Mouse (Mus musculus) cerebellum, postnatal 4 days (tissue): ENCODE measurements around the gene Pp2d1.

Source experiments
- DNase-seq, 2 experiments: peaks; one replicate each; pipeline ENCODE4 v3.0.0; 2022; ENCODE audit warnings: low spot score in 2 of 2, mixed read lengths in 1 of 2

Pp2d1 gene

GRCm38 (mm10) chr17:53566161-53566918 is 27.1 kb upstream of the Pp2d1 start, which contains the start of gene Kat2b:
Gene Kat2b, plus strand, starts transcription at chr17:53566861.
- peak in 1 of 2 experiments; percentile 26 for DNase-seq

GRCm38 (mm10) chr17:53564837-53565236 is 25.6 kb upstream of the Pp2d1 start:
- DNase-seq: no peak

DNA sequence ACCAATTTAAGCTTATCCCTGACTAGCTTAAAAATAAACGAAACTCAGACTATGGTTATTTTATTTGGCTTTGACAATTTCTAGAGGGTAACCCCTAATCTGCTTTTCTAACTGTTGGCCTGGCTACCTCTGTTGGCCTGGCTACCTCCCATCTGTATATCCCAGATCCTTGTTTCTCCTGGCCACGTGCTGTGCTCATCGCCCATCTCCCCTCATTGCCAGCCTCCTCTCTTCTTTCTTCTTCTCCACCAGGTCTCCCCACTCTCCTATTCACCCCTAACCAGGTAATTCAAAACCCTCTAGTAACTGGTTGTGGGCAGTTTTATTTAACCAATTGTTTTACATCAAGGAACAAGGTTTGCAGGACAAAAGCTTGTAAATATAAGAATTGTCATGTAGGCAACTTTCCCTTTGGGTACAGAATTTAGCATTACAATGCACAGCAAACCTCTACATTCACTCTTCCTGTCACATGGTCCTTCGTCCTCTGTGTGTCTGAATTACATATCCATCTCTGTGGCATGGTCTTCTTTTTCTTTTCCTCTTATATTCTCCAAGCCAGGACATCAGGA is 22.3 kb upstream of the Pp2d1 start:
- DNase-seq: no peak

GRCm38 (mm10) chr17:53559646-53560045 is 20.4 kb upstream of the Pp2d1 start:
- no peak for DNase-seq

DNA sequence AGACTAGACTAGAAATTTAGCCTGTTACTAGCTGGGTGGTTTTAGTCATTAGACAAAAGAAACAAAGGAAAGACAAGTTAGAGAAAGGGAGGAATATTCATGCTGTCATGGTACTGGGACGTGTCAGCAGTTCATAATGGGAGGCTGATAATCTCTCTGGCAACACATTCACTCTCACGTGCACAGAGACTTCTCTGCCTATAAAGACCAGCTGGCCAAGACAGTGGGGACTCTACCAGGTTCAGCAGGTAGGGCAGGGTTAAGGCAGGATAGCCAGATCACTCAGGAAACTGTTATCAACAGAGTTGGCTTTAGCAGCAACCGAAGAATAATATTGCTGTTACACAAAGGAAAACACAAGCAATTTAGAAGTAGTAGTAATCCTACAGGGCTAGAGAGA is 18.2 kb upstream of the Pp2d1 start:
- no peak for DNase-seq

DNA sequence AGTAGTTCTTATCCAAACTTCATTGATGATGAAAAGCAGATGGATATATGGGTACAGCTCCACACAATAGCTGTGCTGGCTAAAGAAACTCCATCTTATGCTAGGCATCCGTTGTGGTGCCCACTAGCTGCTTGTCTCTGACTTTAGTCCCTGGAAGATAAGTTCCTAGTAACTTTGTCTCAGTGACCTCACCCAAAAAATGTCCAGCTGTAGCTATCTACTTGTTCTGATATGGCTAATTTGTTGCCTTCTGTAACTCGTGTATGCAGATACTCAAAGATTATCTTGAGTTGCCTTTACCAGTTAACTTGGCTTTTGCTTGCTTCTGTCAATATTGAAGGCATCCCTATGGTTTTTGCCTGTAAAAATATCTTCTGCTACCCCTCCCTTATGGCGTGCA is 15.6 kb upstream of the Pp2d1 start:
- DNase-seq: no peak

DNA sequence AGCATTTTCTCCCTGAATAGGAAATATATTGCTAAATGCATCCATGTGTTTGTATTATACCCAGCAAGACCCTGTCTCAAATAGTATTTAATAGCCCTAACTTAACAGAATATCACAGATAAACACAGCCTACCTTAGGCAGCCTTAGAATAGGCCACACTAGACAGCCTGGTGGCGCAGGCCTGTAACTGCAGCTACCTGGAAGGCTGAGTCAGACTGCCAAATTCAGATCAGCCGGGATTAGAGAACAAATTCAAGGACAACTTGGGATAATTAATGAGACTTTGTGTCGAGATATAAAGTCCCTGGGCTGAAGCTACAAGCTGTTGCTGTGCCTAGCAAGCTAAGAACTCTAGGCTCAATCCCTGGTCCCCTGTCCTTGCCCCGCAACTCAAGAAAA is 14.8 kb upstream of the Pp2d1 start:
- DNase-seq: no peak

- no peak for DNase-seq
Measured at GRCm38 (mm10) chr17:53551306-53552299, 12.4 kb upstream of the Pp2d1 start.

DNA sequence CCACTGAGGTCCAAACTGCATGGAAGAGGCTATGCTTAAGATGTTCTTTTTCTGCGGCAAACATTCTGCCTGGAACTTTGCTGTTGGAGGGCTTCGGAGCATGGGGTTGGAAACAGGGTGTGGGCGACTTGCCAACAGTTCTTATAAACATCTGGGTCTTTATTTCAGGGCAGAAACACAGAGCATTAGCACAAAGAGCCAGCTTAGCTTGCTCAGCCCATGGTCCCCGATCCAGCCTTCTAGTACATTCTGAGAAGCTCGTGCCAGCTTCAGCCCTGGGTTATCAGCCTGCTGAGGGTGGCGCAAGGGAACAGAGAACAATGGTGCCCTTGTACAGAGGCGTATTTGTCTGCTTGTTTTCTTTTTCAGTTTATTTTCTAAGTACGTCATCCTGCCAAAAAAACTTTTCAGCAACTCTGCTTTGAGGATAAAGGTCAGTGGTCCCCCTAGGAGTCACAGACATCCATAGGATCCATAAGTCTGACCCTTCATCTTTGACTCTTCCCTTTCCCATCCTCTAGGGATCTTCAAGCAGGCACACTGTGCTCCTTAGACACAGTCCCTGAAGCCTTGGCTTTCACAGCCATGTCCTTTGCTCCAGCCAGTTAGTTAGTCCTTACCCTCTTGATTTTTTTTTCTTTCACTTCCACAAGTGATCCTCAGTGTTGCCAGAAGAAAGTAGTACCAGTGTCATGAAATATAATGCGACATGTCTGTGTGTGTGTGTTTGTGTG is 4.5 kb upstream of the Pp2d1 start:
- peak in 1 of 2 experiments; percentile 3 for DNase-seq

GRCm38 (mm10) chr17:53542536-53542935 is 3.3 kb upstream of the Pp2d1 start:
- DNase-seq: no peak

DNA sequence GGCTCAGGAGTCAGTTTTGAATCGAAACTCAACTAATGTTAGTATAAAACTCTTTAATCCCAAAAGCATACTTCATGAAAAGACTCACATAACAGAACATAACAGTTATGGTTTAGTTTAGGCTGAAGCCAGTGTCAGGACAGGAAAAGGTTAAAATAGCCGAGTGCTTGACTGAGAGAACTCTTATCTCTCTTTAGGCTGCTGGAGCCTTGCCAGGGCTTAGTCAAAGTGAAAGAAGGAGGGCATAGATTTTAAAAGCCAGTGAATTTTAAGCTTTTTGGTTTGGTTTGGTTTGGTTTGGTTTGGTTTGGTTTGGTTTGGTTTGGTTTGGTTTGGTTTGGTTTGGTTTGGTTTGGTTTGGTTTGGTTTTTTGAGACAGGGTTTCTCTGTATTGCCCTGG is 6.8 kb downstream of the Pp2d1 start:
- DNase-seq: no peak

DNA sequence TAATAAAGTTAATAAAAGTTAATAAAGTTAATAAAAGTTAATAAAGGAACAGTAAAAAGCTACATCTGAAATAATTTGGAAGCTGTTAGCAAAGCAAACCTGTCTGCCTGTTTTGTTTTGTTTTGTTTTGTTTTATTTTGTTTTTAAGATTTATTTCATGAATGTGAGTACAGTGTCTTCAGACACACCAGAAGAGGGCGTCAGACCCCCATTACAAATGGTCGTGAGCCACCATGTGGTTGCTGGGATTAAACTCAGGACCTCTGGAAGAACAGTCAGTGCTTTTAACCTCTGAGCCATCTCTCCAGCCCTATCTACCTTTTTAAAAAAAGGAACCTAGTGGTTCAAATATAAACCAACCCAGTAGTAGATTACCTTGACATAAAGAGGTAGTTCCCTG is 8.1 kb downstream of the Pp2d1 start:
- no peak for DNase-seq

DNA sequence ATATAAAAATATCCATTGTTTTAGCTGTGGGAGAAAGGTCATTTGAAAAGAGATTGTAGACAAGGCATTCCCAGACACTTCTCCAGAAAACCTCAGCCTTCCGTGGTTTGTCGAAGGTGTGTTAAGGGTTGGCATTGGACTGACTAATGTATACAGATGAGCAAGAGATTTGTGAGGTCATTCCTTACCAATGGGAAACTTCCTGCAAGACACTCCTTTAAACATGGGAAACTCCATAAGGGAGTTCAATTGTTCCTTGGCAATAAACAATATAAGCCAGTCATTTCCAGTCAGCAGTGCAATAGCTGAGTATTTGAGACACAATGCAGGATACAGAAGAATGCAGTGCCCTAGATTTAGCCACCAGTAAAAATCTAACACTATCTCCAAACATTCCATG is 11.2 kb downstream of the Pp2d1 start:
- DNase-seq: no peak

GRCm38 (mm10) chr17:53520509-53520908 is 18.7 kb downstream of the Pp2d1 start:
- no peak for DNase-seq

DNA sequence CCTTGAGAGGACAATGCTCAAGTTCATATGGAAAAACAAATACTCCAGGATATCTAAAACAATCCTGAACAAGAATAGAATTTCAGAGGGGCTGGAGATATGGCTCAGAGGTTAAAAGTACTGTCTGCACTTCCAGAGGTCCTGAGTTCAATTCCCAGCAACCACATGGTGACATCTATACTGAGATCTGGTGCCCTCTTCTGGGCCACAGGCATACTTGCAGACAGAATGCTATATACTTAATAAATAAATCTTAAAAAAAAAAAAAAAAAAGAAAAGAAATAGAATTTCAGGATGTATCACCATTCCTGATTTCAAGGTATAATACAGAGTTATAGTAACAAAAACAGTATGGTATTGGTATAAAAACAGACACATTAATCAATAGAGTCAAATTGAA is 19.9 kb downstream of the Pp2d1 start:
- no peak for DNase-seq

- DNase-seq: peak in 1 of 2 experiments; percentile 5
Measured at GRCm38 (mm10) chr17:53512311-53512951, 26.8 kb downstream of the Pp2d1 start.

GRCm38 (mm10) chr17:53502966-53503365 is 36.3 kb downstream of the Pp2d1 start:
- DNase-seq: no peak

DNA sequence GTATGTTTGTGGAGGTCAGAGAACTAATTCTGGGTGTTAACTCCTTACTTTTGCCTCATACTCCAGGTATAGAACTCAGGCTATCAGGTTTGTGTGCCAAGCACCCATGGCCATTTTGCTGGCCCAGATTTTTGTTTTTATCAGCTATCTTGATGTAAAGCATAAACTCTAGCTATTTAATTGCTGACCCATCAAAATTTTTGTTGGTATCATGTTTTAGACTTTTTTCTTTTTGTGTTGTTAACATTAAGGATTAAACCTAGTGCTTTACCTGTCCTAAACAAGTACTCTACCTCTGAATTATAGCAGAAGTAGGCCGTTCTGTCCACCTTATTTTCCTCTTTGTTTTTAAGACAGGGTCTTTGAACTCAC is 50.3 kb downstream of the Pp2d1 start:
- no peak for DNase-seq

- no peak for DNase-seq
Measured at GRCm38 (mm10) chr17:53488291-53489006, 50.8 kb downstream of the Pp2d1 start.

GRCm38 (mm10) chr17:53480433-53480832 is 58.8 kb downstream of the Pp2d1 start:
- DNase-seq: no peak
